Mouse (Mus musculus): ENCODE measurements around the gene Endod1.

DNA sequence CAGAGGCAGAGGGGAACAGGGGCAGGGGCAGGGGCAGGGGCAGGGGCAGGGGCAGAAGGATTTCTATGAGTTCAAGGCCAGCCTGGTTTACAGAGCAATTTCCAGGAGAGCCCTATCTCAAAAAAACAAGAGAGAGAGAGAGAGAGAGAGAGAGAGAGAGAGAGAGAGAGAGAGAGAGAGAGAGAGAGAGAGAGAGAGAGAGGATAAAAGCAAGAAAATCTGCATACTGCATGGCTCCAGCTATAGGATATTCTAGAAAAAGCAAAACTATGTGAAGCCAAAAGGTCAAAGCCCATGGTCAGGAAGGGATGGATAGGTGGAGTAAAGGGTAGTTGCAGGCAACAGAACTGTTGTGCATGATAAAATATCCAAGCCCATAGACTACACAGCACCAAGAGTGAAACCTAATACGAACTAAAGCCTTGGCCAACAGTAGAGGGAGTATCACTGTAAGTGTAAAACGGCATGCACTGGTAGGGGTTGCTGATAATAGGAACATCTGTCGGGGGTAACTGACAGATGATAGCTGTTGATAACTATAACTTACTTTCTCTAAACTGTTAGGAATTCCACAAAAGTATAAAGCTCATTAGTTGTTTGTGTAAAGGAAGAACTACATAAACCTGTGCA, 15.6 kb upstream of the Endod1 start:
- TF ChIP-seq CTCF (IDR thresholded peaks at IDR 0.05; ENCODE audit: low read depth) (no peak), EP300 (optimal IDR thresholded peaks at IDR 0.05) (no peak)

Measured in stomach, postnatal 0 days (tissue).